Mouse (Mus musculus) MEL (cell line): ENCODE measurements at regions not wholly inside any gene's neighbourhood (a gene's known extent, or its start where the extent isn't known, plus 50 kb on each side); places are given as distances from the start of the nearest gene placed in this dataset.

Experiments
- DNase-seq: peaks from one replicate; pipeline ENCODE4 v3.0.0; 2011; ENCODE audit warnings: low read depth, low spot score
- H3K27ac ChIP-seq: 2 replicates; pipeline ENCODE4 v1.5.1; 2012; ENCODE audit warnings: low read depth, mild to moderate bottlenecking, control low read depth, low read length, moderate library complexity; ENCODE audit not compliant: control insufficient read depth
- H3K27me3 ChIP-seq, 2 experiments: fragments of 150-350 bp in 1 of 2; sonication (generic) in 1 of 2; 2 replicates each; pipeline ENCODE4 v1.6.1; 2012; ENCODE audit warnings: low read length in 2 of 2, mild to moderate bottlenecking in 2 of 2, improper control_type of control experiment in 1 of 2, moderate library complexity in 1 of 2; ENCODE audit not compliant: insufficient read depth in 2 of 2, control insufficient read depth in 1 of 2
- H3K36me3 ChIP-seq, 2 experiments: 2 replicates each; pipeline ENCODE4 v1.6.1; 2012 to 2014; ENCODE audit warnings: low read length in 2 of 2, improper control_type of control experiment in 1 of 2, inconsistent platforms in 1 of 2, mild to moderate bottlenecking in 1 of 2; ENCODE audit not compliant: insufficient read depth in 2 of 2, control insufficient read depth in 1 of 2
- H3K4me1 ChIP-seq, 2 experiments: fragments of 150-350 bp in 1 of 2; sonication (generic) in 1 of 2; 2 replicates each; pipeline ENCODE4 v1.6.1; 2012; ENCODE audit warnings: low read length in 2 of 2, improper control_type of control experiment in 1 of 2, mild to moderate bottlenecking in 1 of 2; ENCODE audit not compliant: insufficient read depth in 2 of 2, control insufficient read depth in 1 of 2
- H3K4me3 ChIP-seq, 2 experiments: fragments of 150-350 bp in 1 of 2; sonication (generic) in 1 of 2; 2 replicates each; pipeline ENCODE4 v1.5.1; 2012; ENCODE audit warnings: low read depth in 2 of 2, low read length in 2 of 2, mild to moderate bottlenecking in 2 of 2, moderate library complexity in 2 of 2, control low read depth in 1 of 2, improper control_type of control experiment in 1 of 2; ENCODE audit not compliant: control insufficient read depth in 1 of 2, insufficient read depth in 1 of 2
- H3K79me2 ChIP-seq: 2 replicates; pipeline ENCODE4 v1.6.1; 2012; ENCODE audit warnings: mild to moderate bottlenecking, low read length, moderate library complexity; ENCODE audit not compliant: control insufficient read depth, poor library complexity, insufficient read depth
- H3K9ac ChIP-seq: 2 replicates; pipeline ENCODE4 v1.6.1; 2012; ENCODE audit warnings: low read depth, mild to moderate bottlenecking, control low read depth, low read length, moderate library complexity; ENCODE audit not compliant: control insufficient read depth, poor library complexity, severe bottlenecking
- H3K9me3 ChIP-seq: fragments of 150-350 bp; sonication (generic); replicated peaks from 2 replicates; pipeline ENCODE4 v1.6.1; 2012; ENCODE audit warnings: mild to moderate bottlenecking, low read length, improper control_type of control experiment, moderate library complexity; ENCODE audit not compliant: insufficient read depth
- BHLHE40 ChIP-seq: IDR thresholded peaks from 2 replicates; pipeline ENCODE4 v1.6.1; 2012; ENCODE audit warnings: low read depth, mild to moderate bottlenecking, inconsistent platforms, low read length, improper control_type of control experiment, borderline replicate concordance
- CHD1 ChIP-seq: IDR thresholded peaks from 2 replicates; pipeline ENCODE4 v1.6.1; 2012; ENCODE audit warnings: low read depth, mild to moderate bottlenecking, inconsistent platforms, low read length, improper control_type of control experiment
- CTCF ChIP-seq, 3 experiments: IDR thresholded peaks in 2 of 3; conservative IDR thresholded peaks in 1 of 3; 2 replicates each; pipeline ENCODE4 v1.5.1; 2011 to 2012; ENCODE audit warnings: low read length in 3 of 3, low read depth in 2 of 3, mild to moderate bottlenecking in 2 of 3, improper control_type of control experiment in 1 of 3, inconsistent platforms in 1 of 3, mixed read lengths in 1 of 3, moderate library complexity in 1 of 3; ENCODE audit not compliant: control insufficient read depth in 1 of 3, insufficient read depth in 1 of 3, poor library complexity in 1 of 3, severe bottlenecking in 1 of 3
- E2F4 ChIP-seq: IDR thresholded peaks from 2 replicates; pipeline ENCODE4 v1.6.1; 2011; ENCODE audit warnings: low read depth, low read length, improper control_type of control experiment, borderline replicate concordance
- EP300 ChIP-seq, 2 experiments: IDR thresholded peaks; 2 replicates each; pipeline ENCODE4 v1.6.1; 2011; ENCODE audit warnings: improper control_type of control experiment in 2 of 2, low read length in 2 of 2, low read depth in 1 of 2, mild to moderate bottlenecking in 1 of 2
- GABPA ChIP-seq: IDR thresholded peaks from 2 replicates; pipeline ENCODE4 v1.6.1; 2012; ENCODE audit warnings: low read depth, mild to moderate bottlenecking, inconsistent platforms, low read length, improper control_type of control experiment, moderate library complexity
- MAZ ChIP-seq: IDR thresholded peaks from 2 replicates; pipeline ENCODE4 v1.6.1; 2012; ENCODE audit warnings: low read depth, mild to moderate bottlenecking, inconsistent platforms, low read length, improper control_type of control experiment
- MXI1 ChIP-seq: IDR thresholded peaks from 2 replicates; pipeline ENCODE4 v1.6.1; 2011; ENCODE audit warnings: mild to moderate bottlenecking, low read depth, low read length, improper control_type of control experiment
- MYC ChIP-seq: IDR thresholded peaks from 2 replicates; pipeline ENCODE4 v1.6.1; 2011; ENCODE audit warnings: low read depth, mild to moderate bottlenecking, low read length, improper control_type of control experiment, moderate library complexity
- RAD21 ChIP-seq: IDR thresholded peaks from 2 replicates; pipeline ENCODE4 v1.6.1; 2011; ENCODE audit warnings: mild to moderate bottlenecking, low read depth, low read length, improper control_type of control experiment
- RCOR1 ChIP-seq: IDR thresholded peaks from 2 replicates; pipeline ENCODE4 v1.6.1; 2012; ENCODE audit warnings: low read depth, mild to moderate bottlenecking, inconsistent platforms, low read length, improper control_type of control experiment
- SIN3A ChIP-seq: IDR thresholded peaks from 2 replicates; pipeline ENCODE4 v1.6.1; 2012; ENCODE audit warnings: low read length, improper control_type of control experiment, inconsistent platforms
- SMC3 ChIP-seq: IDR thresholded peaks from 2 replicates; pipeline ENCODE4 v1.6.1; 2011; ENCODE audit warnings: low read depth, low read length, improper control_type of control experiment
- TAL1 ChIP-seq: IDR thresholded peaks from 2 replicates; pipeline ENCODE4 v1.6.1; 2012; ENCODE audit warnings: mild to moderate bottlenecking, inconsistent platforms, low read length, moderate library complexity, mixed read lengths
- TBP ChIP-seq: IDR thresholded peaks from 2 replicates; pipeline ENCODE4 v1.8.0; 2011; ENCODE audit warnings: low read depth, low read length, improper control_type of control experiment
- TCF12 ChIP-seq: IDR thresholded peaks from 2 replicates; pipeline ENCODE4 v1.6.1; 2014; ENCODE audit warnings: low read depth, mild to moderate bottlenecking, inconsistent platforms, low read length, improper control_type of control experiment, moderate library complexity
- UBTF ChIP-seq: IDR thresholded peaks from 2 replicates; pipeline ENCODE4 v1.6.1; 2012; ENCODE audit warnings: low read depth, mild to moderate bottlenecking, inconsistent platforms, low read length, improper control_type of control experiment, moderate library complexity, borderline replicate concordance; ENCODE audit not compliant: insufficient read depth
- USF1 ChIP-seq: IDR thresholded peaks from 2 replicates; pipeline ENCODE4 v1.6.1; 2014; ENCODE audit warnings: low read depth, mild to moderate bottlenecking, inconsistent platforms, low read length, improper control_type of control experiment, moderate library complexity
- ZKSCAN1 ChIP-seq: IDR thresholded peaks from 2 replicates; pipeline ENCODE4 v1.6.1; 2012; ENCODE audit warnings: low read depth, mild to moderate bottlenecking, inconsistent platforms, low read length, improper control_type of control experiment, moderate library complexity
- ZMIZ1 ChIP-seq: IDR thresholded peaks from 2 replicates; pipeline ENCODE4 v1.6.1; 2012; ENCODE audit warnings: low read depth, mild to moderate bottlenecking, inconsistent platforms, low read length, improper control_type of control experiment, moderate library complexity

GRCm38 (mm10) chr13:64594376-64594775 lies 96.8 kb upstream of the Fam240b start:
- TF ChIP-seq TBP (no peak), RAD21 (no peak), MAZ (no peak), MYC (no peak), SIN3A (no peak), ZKSCAN1 (no peak), RCOR1 (no peak), BHLHE40 (no peak), USF1 (no peak), MXI1 (no peak), CTCF (IDR thresholded peaks at IDR 0.05 in 2 of 3, conservative IDR thresholded peaks at IDR 0.05 in 1 of 3; ENCODE audit: control insufficient read depth in 1 of 3, insufficient read depth in 1 of 3, low read depth in 2 of 3, low read length in 3 of 3, poor library complexity in 1 of 3, severe bottlenecking in 1 of 3) (no peak), TCF12 (no peak), TAL1 (no peak), ZMIZ1 (no peak), CHD1 (no peak), GABPA (no peak)
- H3K27me3 ChIP-seq, result no peaks in the 10 kb centered on the region
- no peaks in the 10 kb centered on the region for H3K4me1 ChIP-seq
- no peak for DNase-seq
- H3K79me2 ChIP-seq, result no peaks in the 10 kb centered on the region
- H3K4me3 ChIP-seq, result no peak overlapping the region
- no peak overlapping the region for H3K27ac ChIP-seq
- no peaks in the 10 kb centered on the region for H3K36me3 ChIP-seq
- H3K9me3 ChIP-seq, result no peaks in the 10 kb centered on the region
- H3K9ac ChIP-seq, result no peak overlapping the region

- H3K9me3 ChIP-seq, result no peaks in the 10 kb centered on the region
- H3K4me3 ChIP-seq, result no peak overlapping the region
- H3K36me3 ChIP-seq, result no peaks in the 10 kb centered on the region
- H3K79me2 ChIP-seq, result no peaks in the 10 kb centered on the region
- no peaks in the 10 kb centered on the region for H3K27me3 ChIP-seq
- TF ChIP-seq MAZ, result no peak
- no peak for TF ChIP-seq BHLHE40
- TF ChIP-seq UBTF, result no peak
- no peak for TF ChIP-seq EP300 (IDR thresholded peaks at IDR 0.05; ENCODE audit: low read depth in 1 of 2, low read length in 2 of 2)
- peak; percentile 25; the same call in 1 of the 2 replicates for TF ChIP-seq SMC3
- no peak for TF ChIP-seq E2F4
- TF ChIP-seq CTCF (IDR thresholded peaks at IDR 0.05 in 2 of 3, conservative IDR thresholded peaks at IDR 0.05 in 1 of 3; ENCODE audit: control insufficient read depth in 1 of 3, insufficient read depth in 1 of 3, low read depth in 2 of 3, low read length in 3 of 3, poor library complexity in 1 of 3, severe bottlenecking in 1 of 3), result peak in 2 of 3 experiments; percentile 11 to 27; a peak in 1 of 6 replicates
- TF ChIP-seq ZKSCAN1, result no peak
- TF ChIP-seq RAD21, result peak; percentile 32
- H3K4me1 ChIP-seq, result no peaks in the 10 kb centered on the region
- DNase-seq, result peak; percentile 22
- no peak overlapping the region for H3K27ac ChIP-seq
- no peak overlapping the region for H3K9ac ChIP-seq
These were observed 76.1 kb upstream of the Fam240b start for GRCm38 (mm10) chr13:64573711-64574110.
